Mouse (Mus musculus): Measurements from ENCODE around the gene Add1. TPM values are rescaled to one million over a fixed set of nuclear protein-coding genes. Genes with fewer than 3 reads are reported as not detected.
"Not testable (repeated sequence)": the region's sequence is repeated elsewhere in the genome, so short reads cannot be mapped to it uniquely, and the experiment has no call there.

Gene Add1
- polyA plus RNA-seq, 1 experiment, result 113 TPM

DNA sequence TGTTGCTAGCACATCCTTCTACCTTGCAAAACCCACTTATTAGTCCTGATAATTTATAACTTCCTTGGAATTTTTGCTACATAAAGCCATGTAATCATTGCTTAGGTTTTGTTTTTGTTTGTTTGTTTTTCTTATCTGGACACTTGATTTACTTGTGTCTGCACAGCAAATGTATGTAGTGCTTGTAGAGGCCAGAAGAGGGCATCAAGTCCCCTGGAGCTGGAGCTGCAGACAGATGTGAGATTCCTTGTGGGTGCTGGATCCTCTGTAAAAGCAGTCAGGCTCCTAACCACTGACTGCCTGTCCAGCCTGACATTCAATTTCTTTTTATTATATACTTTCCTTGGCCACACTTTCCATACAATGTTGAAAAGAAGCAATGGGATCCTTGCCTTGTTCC, 26.1 kb upstream of the Add1 start:
- H3K4me1 ChIP-seq (ENCODE audit: control insufficient read depth), result peaks cover 34% of the 10 kb centered on the region
- peaks cover 6% of the 10 kb centered on the region for H3K36me3 ChIP-seq (ENCODE audit: control insufficient read depth)
- H3K4me3 ChIP-seq (replicated peaks), result no peak overlapping the region
- H3K27me3 ChIP-seq (ENCODE audit: control insufficient read depth), result peaks cover 18% of the 10 kb centered on the region
- no peaks in the 10 kb centered on the region; the same call in 1 of the 2 replicates for H3K9me3 ChIP-seq (ENCODE audit: control insufficient read depth, low read length)
- TF ChIP-seq TAL1 (IDR thresholded peaks at IDR 0.05; ENCODE audit: low read length) (no peak), GATA1 (IDR thresholded peaks at IDR 0.05; ENCODE audit: low read length) (no peak)

DNA sequence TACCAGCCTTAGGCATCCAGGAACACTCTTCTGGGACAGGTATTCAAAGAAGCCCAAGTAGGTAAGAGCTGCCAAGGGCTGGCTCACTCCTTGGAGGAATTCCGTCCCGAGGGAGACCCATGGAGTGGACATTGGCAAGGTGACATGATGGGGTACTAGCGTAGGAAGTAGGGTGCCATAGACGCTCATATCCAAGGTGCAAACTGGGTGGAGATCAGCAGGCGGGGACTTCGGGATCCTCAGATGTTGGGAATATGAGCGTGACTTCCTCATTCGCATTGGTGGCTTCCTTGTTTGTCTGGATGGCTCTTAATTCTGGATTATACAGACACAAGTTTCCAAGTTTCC, 24.4 kb upstream of the Add1 start:
- peaks cover 10% of the 10 kb centered on the region for H3K36me3 ChIP-seq (ENCODE audit: control insufficient read depth)
- peak overlapping the region; percentile 71 for H3K4me3 ChIP-seq (replicated peaks)
- peaks cover 18% of the 10 kb centered on the region for H3K27me3 ChIP-seq (ENCODE audit: control insufficient read depth)
- peaks cover 34% of the 10 kb centered on the region for H3K4me1 ChIP-seq (ENCODE audit: control insufficient read depth)
- TF ChIP-seq GATA1 (IDR thresholded peaks at IDR 0.05; ENCODE audit: low read length) (no peak), TAL1 (IDR thresholded peaks at IDR 0.05; ENCODE audit: low read length) (no peak)
- no peaks in the 10 kb centered on the region; the same call in 1 of the 2 replicates for H3K9me3 ChIP-seq (ENCODE audit: control insufficient read depth, low read length)

DNA sequence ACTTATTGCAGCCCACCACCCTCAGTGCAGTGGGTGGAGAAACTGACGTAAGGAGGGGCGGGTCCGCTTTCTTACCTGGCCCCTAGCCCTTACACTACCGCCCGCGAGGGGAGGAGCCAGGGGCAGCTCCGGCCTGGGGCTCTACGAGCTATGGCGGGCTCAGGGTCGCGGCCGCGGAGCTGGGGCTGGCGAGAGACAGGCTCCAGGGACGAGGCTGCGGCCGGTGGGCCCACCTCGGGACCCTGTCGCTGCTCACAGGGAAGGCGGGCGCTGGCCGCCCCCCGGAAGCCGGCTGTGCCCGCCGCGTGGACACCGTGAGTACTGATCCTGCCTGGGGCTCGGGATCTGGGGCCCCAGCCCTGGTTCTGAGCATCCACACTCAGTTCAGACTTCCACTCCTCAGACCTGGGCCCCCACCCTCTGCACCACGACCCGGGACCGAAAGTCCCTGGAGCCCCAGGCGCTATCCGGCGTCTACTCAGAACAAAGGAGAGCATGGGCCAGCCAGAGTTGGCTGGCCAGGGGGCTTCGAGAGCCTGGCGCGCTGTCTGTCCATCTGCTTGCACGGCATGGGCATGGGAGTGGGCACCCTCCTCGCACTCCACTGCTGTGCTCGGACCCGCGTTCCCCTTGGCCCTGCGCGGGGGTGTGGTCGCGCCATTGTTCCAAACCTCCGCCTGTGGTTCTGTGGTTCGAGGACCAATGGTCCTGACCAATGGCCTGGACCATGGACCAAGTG, 23.8 kb upstream of the Add1 start:
- Histone ChIP-seq H3K4me1 (ENCODE audit: control insufficient read depth) (peaks cover 31% of the 10 kb centered on the region), H3K4me3 (replicated peaks) (peak overlapping the region; percentile 71), H3K36me3 (ENCODE audit: control insufficient read depth) (peaks cover 10% of the 10 kb centered on the region), H3K27me3 (ENCODE audit: control insufficient read depth) (peaks cover 18% of the 10 kb centered on the region), H3K9me3 (ENCODE audit: control insufficient read depth, low read length) (no peaks in the 10 kb centered on the region; the same call in 1 of the 2 replicates)
- TF ChIP-seq TAL1 (IDR thresholded peaks at IDR 0.05; ENCODE audit: low read length) (no peak), GATA1 (IDR thresholded peaks at IDR 0.05; ENCODE audit: low read length) (no peak)

DNA sequence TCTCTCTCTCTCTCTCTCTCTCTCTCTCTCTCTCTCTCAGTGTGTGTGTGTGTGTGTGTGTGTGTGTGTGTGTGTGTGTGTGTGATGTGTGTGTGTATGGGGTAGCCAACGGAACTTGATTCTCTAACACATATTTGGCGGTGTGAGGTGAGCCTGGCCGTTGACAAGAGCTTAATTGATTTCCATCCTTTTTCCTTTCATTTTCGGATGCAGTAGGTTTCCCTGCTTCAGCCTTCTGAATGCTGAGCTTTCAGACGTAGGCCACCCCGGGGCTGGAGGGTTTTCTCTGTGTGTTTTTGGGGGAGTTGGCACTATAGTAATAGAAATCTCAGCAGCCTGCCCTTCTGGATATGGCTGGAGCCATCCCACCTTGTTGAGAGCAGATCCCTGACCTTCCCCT, 23.2 kb upstream of the Add1 start:
- Histone ChIP-seq H3K36me3 (ENCODE audit: control insufficient read depth) (peaks cover 10% of the 10 kb centered on the region), H3K4me3 (replicated peaks) (peak overlapping the region; percentile 71), H3K4me1 (ENCODE audit: control insufficient read depth) (peaks cover 31% of the 10 kb centered on the region), H3K27me3 (ENCODE audit: control insufficient read depth) (peaks cover 18% of the 10 kb centered on the region), H3K9me3 (ENCODE audit: control insufficient read depth, low read length) (no peaks in the 10 kb centered on the region; the same call in 1 of the 2 replicates)
- TF ChIP-seq GATA1 (IDR thresholded peaks at IDR 0.05; ENCODE audit: low read length) (no peak), TAL1 (IDR thresholded peaks at IDR 0.05; ENCODE audit: low read length) (no peak)

DNA sequence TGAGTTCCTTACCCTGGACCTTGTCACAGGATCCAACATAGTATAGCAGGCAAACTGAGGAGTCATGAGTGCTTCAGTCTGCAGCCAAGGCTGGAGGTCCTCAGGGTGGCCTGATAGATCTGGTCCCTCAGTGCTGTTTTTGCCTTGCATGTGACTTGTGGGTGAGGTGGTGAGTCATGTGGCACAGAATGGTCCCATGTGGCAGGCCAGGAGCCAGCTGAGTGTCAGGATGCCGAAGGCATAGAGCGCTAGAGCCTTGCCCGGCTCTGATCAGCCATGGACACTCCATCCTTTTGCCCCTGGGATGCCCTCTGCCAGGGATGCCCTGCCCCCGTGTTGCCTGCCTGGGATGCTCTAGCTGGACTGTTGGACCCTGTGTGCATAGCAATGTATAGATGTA, 21.6 kb upstream of the Add1 start:
- no peaks in the 10 kb centered on the region for H3K9me3 ChIP-seq (ENCODE audit: control insufficient read depth, low read length)
- no peak for TF ChIP-seq GATA1 (IDR thresholded peaks at IDR 0.05; ENCODE audit: low read length)
- TF ChIP-seq TAL1 (IDR thresholded peaks at IDR 0.05; ENCODE audit: low read length), result no peak
- H3K4me3 ChIP-seq (replicated peaks), result no peak overlapping the region
- H3K36me3 ChIP-seq (ENCODE audit: control insufficient read depth), result peaks cover 23% of the 10 kb centered on the region
- peaks cover 31% of the 10 kb centered on the region for H3K4me1 ChIP-seq (ENCODE audit: control insufficient read depth)
- H3K27me3 ChIP-seq (ENCODE audit: control insufficient read depth), result peaks cover 18% of the 10 kb centered on the region

DNA sequence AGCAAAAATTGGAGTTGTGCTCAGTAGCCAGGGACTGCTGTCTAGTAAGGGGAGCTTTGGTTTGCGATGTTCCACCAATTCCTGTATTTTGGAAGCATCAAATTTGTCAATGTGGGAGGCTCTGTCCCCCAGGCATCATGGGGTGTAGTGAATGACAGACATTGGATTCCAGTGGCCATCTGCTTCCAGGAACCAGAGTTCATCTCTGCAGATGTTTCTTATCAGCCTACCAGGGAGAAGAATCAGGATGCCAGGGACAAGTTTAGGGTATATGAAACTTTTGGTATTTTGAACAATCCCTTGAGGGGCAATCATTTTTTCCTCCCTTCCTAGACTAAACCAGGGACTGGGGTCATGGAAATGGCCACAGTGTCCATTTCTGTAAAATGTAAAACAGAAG, 9.6 kb upstream of the Add1 start:
- Histone ChIP-seq H3K27me3 (ENCODE audit: control insufficient read depth) (no peaks in the 10 kb centered on the region), H3K36me3 (ENCODE audit: control insufficient read depth) (peaks cover 38% of the 10 kb centered on the region), H3K9me3 (ENCODE audit: control insufficient read depth, low read length) (no peaks in the 10 kb centered on the region), H3K4me3 (replicated peaks) (no peak overlapping the region), H3K4me1 (ENCODE audit: control insufficient read depth) (peaks cover 52% of the 10 kb centered on the region)
- TF ChIP-seq GATA1 (IDR thresholded peaks at IDR 0.05; ENCODE audit: low read length) (no peak), TAL1 (IDR thresholded peaks at IDR 0.05; ENCODE audit: low read length) (no peak)

DNA sequence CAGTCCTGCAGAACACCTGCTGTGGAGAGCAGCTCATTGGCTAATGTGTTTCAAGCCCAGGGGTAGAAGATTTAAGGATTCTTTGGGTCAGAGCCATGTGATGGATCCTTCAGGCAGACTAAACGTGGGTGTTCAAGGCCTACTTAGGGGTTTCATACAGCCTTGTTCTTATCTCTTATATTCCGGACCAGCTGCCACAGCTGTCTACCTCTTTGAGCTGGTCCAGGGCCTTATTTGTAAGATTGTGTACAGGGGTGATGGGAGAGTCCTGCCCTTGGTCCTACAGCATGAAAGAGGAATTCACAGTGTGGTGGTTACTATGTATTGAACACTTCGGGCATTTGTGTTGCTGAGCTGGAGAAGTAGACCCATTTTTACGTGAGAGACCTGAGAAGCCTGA, 9.2 kb upstream of the Add1 start:
- TF ChIP-seq TAL1 (IDR thresholded peaks at IDR 0.05; ENCODE audit: low read length) (no peak), GATA1 (IDR thresholded peaks at IDR 0.05; ENCODE audit: low read length) (no peak)
- Histone ChIP-seq H3K36me3 (ENCODE audit: control insufficient read depth) (peaks cover 33% of the 10 kb centered on the region), H3K4me1 (ENCODE audit: control insufficient read depth) (peaks cover 53% of the 10 kb centered on the region), H3K9me3 (ENCODE audit: control insufficient read depth, low read length) (no peaks in the 10 kb centered on the region), H3K27me3 (ENCODE audit: control insufficient read depth) (no peaks in the 10 kb centered on the region), H3K4me3 (replicated peaks) (no peak overlapping the region)

DNA sequence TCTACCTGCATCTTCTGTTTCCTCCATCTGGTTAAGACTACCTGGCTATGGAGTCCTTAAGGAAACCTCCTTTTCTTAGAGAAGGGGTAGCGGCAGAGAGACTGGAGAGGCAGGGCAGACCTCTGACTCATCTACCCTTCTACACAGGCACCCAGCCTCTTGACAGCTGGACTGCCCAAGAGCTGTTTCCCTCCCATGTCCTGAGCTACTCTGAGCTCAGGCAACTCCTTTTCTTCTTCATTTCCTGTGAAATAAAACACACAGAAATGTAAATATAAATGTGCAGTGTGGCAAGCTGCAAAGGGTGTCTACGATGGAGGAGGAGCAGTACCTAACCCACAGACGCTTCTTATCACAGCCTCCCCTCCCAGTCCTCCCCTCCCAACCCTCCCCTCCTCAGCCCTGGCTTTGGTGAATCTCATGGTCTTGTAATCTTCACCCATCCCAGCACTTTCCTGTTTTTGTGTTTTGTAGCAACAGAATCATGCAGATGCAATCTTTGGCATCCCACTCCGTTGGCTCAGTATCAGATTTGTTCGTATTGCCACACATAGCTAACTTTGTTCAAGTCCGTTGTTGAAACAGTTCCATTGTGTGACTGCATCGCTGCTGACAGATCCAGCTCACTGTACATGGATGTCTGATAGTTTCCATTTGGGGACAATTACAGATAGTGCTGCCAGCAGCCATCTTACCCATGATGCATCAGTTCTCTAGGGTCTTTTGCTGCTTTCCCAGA, 7.8 kb upstream of the Add1 start:
- H3K4me3 ChIP-seq (replicated peaks), result peak overlapping the region; percentile 5
- peaks cover 64% of the 10 kb centered on the region for H3K4me1 ChIP-seq (ENCODE audit: control insufficient read depth)
- H3K9me3 ChIP-seq (ENCODE audit: control insufficient read depth, low read length), result no peaks in the 10 kb centered on the region
- no peaks in the 10 kb centered on the region for H3K27me3 ChIP-seq (ENCODE audit: control insufficient read depth)
- H3K36me3 ChIP-seq (ENCODE audit: control insufficient read depth), result peaks cover 23% of the 10 kb centered on the region
- TF ChIP-seq TAL1 (IDR thresholded peaks at IDR 0.05; ENCODE audit: low read length) (no peak), GATA1 (IDR thresholded peaks at IDR 0.05; ENCODE audit: low read length) (no peak)

DNA sequence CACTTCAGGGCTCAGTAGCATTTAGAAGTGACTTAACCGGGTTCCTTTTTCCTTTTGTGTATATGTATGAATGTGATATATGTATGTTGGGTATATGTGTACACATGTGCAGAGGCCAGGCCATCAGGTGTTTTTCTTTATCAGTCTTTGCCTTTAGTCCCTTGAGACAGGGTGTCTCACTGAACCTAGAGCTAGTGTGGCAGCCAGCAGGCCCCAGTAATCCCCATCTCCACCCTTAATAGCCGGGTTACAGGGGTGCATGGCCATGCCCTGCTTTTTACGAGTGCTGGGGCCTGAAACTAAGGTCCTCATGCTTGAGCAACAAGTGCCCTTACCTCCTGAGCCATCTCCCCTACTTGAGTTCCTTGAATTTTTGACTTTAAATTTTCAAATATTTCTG, 1.9 kb upstream of the Add1 start:
- no peaks in the 10 kb centered on the region for H3K9me3 ChIP-seq (ENCODE audit: control insufficient read depth, low read length)
- peaks cover 60% of the 10 kb centered on the region for H3K4me1 ChIP-seq (ENCODE audit: control insufficient read depth)
- TF ChIP-seq GATA1 (IDR thresholded peaks at IDR 0.05; ENCODE audit: low read length) (no peak), TAL1 (IDR thresholded peaks at IDR 0.05; ENCODE audit: low read length) (no peak)
- peak overlapping the region; percentile 45 for H3K4me3 ChIP-seq (replicated peaks)
- no peaks in the 10 kb centered on the region for H3K27me3 ChIP-seq (ENCODE audit: control insufficient read depth)
- H3K36me3 ChIP-seq (ENCODE audit: control insufficient read depth), result peaks cover 29% of the 10 kb centered on the region

DNA sequence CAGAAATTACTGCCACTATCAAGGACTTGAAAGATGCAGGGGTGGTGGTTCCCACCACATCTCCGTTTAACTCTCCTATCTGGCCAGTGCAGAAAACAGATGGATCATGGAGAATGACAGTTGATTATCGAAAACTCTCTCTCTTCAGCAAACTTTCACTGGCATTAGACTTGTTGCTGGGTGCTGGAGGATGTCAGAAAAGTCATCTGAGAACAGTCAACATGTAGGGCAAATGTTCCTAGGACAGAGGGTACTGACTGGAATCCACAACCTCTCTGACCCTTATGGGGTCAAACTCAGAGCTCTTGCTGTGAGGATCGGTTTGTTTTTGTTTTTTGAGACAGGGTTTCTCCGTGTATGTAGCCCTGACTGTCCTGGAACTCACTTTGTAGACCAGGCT, 896 bp upstream of the Add1 start:
- H3K4me3 ChIP-seq (replicated peaks), result peak overlapping the region; percentile 98
- not testable (repeated sequence) for H3K27me3 ChIP-seq (ENCODE audit: control insufficient read depth); H3K9me3 ChIP-seq (ENCODE audit: control insufficient read depth, low read length)
- H3K36me3 ChIP-seq (ENCODE audit: control insufficient read depth), result peaks cover 39% of the 10 kb centered on the region
- H3K4me1 ChIP-seq (ENCODE audit: control insufficient read depth), result peaks cover 66% of the 10 kb centered on the region

Data from erythroblast, embryonic 14.5 days (primary cell).